Mouse (Mus musculus) forebrain, embryonic 11.5 days (tissue): ENCODE results near the gene Sdhb. TPM values are rescaled to one million over a fixed set of nuclear protein-coding genes. Genes with fewer than 3 reads are reported as not detected.

ENCODE experiments used
- ATAC-seq: fragments of 200-750 bp; cut with Nextera tagmentation; replicated peaks from 2 replicates; pipeline ENCODE4 v1.8.0; 2017; ENCODE audit warnings: moderate TSS enrichment; ENCODE audit not compliant: low FRiP score
- DNase-seq: peaks from one replicate; pipeline ENCODE4 v3.0.0-alpha.2; 2017; ENCODE audit warnings: low spot score
- H3K27ac ChIP-seq: fragments of 300-500 bp; sonication (generic); 2 replicates; pipeline ENCODE4 v1.5.1; 2014; ENCODE audit warnings: low read depth, low read length
- H3K27me3 ChIP-seq: fragments of 300-500 bp; sonication (generic); 2 replicates; pipeline ENCODE4 v1.6.1; 2014; ENCODE audit warnings: mild to moderate bottlenecking, low read length, mixed read lengths; ENCODE audit not compliant: control insufficient read depth, insufficient read depth
- H3K36me3 ChIP-seq: fragments of 300-500 bp; sonication (generic); 2 replicates; pipeline ENCODE4 v1.6.1; 2014; ENCODE audit warnings: mild to moderate bottlenecking, low read length, moderate library complexity, mixed read lengths; ENCODE audit not compliant: control insufficient read depth, insufficient read depth
- H3K4me1 ChIP-seq: fragments of 300-500 bp; sonication (generic); replicated peaks from 2 replicates; pipeline ENCODE4 v1.6.1; 2014; ENCODE audit warnings: low read length, mixed read lengths; ENCODE audit not compliant: control insufficient read depth, insufficient read depth
- H3K4me2 ChIP-seq: fragments of 300-500 bp; sonication (generic); 2 replicates; pipeline ENCODE4 v1.6.1; 2014; ENCODE audit warnings: low read depth, mild to moderate bottlenecking, low read length, moderate library complexity, mixed read lengths; ENCODE audit not compliant: severe bottlenecking
- H3K4me3 ChIP-seq: fragments of 300-500 bp; sonication (generic); 2 replicates; pipeline ENCODE4 v1.5.1; 2014; ENCODE audit warnings: low read depth, low read length
- H3K9ac ChIP-seq: fragments of 300-500 bp; sonication (generic); 2 replicates; pipeline ENCODE4 v1.6.1; 2014; ENCODE audit warnings: low read length
- H3K9me3 ChIP-seq: fragments of 300-500 bp; sonication (generic); 2 replicates; pipeline ENCODE4 v1.6.1; 2016; ENCODE audit warnings: low read length, mixed read lengths; ENCODE audit not compliant: control insufficient read depth
- WGBS: fragments of 180-500 bp; shearing (Covaris S2); extraction: QIAGEN DNeasy Blood & Tissue Kit; methylation state at CpG from one replicate; pipeline ENCODE4 v1.1.7; 2014; 5-methylcytosine and 5-hydroxymethylcytosine counted together
- polyA plus RNA-seq: library from polyadenylated mRNA; unstranded; fragments of >200 nt; fragmentation: Nextera tagmentation; extraction: Ambion mirVana; gene quantifications from 2 replicates; pipeline ENCODE4 v1.2.1, GENCODE M21; 2014

Gene Sdhb
- polyA plus RNA-seq, 1 experiment from 2014 or later: 375 TPM

- peaks cover 13% of the 10 kb centered on the region for H3K4me1 ChIP-seq
- H3K4me3 ChIP-seq: peak within 1 kb of the TSS; percentile 76
- H3K4me2 ChIP-seq: peak within 1 kb of the TSS; percentile 80
- H3K27ac ChIP-seq: peak within 1 kb of the TSS; percentile 83
- DNase-seq (no peak), ATAC-seq (0 out of 2 replicates have a peak, but pooled peaks have one; percentile 2)
- peak within 1 kb of the TSS; percentile 86 for H3K9ac ChIP-seq
- H3K36me3 ChIP-seq: peaks cover 8% of the 10 kb centered on the region; the same call in 1 of the 2 replicates
- H3K27me3 ChIP-seq: no peaks in the 10 kb centered on the region
- 22% methylated on average over 7 of the region's 7 CpGs for WGBS
- H3K9me3 ChIP-seq: no peaks in the 10 kb centered on the region
Measured at GRCm38 (mm10) chr4:141010118-141010517, 49.1 kb downstream of the Sdhb start, which contains the start of gene Mfap2. Mfap2 (plus strand) TSS chr4:141010418.

DNA sequence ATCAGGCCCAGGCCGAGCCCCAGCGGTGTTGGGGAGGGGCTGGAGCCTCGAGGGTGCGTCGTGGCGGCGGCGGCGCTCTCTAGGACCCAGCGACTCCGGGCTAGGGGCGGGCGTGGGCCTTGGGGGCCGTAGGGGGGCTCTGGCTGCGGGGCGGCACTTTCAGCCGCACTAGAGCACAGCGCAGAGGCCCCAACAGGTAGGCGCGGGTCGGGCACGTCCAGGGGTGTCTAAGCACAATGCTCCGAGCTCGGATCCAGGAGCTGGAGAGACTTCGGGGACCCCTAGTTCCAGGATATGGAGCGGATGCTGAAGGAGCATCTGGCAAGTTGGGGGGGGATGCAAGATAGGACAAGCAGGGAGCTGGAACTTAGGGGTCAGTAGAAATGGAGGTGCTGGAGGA, 49.5 kb downstream of the Sdhb start:
- peak; percentile 84 for ATAC-seq
- no peaks in the 10 kb centered on the region for H3K9me3 ChIP-seq
- peaks cover 8% of the 10 kb centered on the region; the same call in 1 of the 2 replicates for H3K36me3 ChIP-seq
- WGBS: under 1% methylated on average over 26 of the region's 26 CpGs
- H3K4me3 ChIP-seq: peak overlapping the region; percentile 76
- H3K4me2 ChIP-seq: peak overlapping the region; percentile 80
- H3K27me3 ChIP-seq: no peaks in the 10 kb centered on the region
- DNase-seq: peak; percentile 89
- H3K4me1 ChIP-seq: peaks cover 13% of the 10 kb centered on the region
- peak overlapping the region; percentile 86 for H3K9ac ChIP-seq
- H3K27ac ChIP-seq: peak overlapping the region; percentile 83

GRCm38 (mm10) chr4:141010941-141011429, 50.0 kb downstream of the Sdhb start:
- Histone ChIP-seq H3K36me3 (peaks cover 8% of the 10 kb centered on the region; the same call in 1 of the 2 replicates), H3K9ac (peak overlapping the region; percentile 86), H3K27me3 (no peaks in the 10 kb centered on the region), H3K9me3 (no peaks in the 10 kb centered on the region), H3K4me1 (peaks cover 13% of the 10 kb centered on the region), H3K27ac (peak overlapping the region; percentile 83), H3K4me3 (peak overlapping the region; percentile 76), H3K4me2 (peak overlapping the region; percentile 80)
- under 1% methylated on average over 17 of the region's 17 CpGs for whole genome bisulfite sequencing
- ATAC-seq: peak; percentile 50; the same call in 1 of the 2 replicates
- DNase-seq: peak; percentile 71

- H3K4me1 ChIP-seq: peaks cover 13% of the 10 kb centered on the region
- DNase-seq: peak; percentile 61
- no peak for ATAC-seq
- WGBS: 49% methylated on average over 14 of the region's 14 CpGs
- H3K4me2 ChIP-seq: peak overlapping the region; percentile 80
- peak overlapping the region; percentile 83 for H3K27ac ChIP-seq
- no peaks in the 10 kb centered on the region for H3K9me3 ChIP-seq
- no peaks in the 10 kb centered on the region for H3K27me3 ChIP-seq
- H3K9ac ChIP-seq: peak overlapping the region; percentile 86
- H3K36me3 ChIP-seq: peaks cover 7% of the 10 kb centered on the region; the same call in 1 of the 2 replicates
- peak overlapping the region; percentile 76 for H3K4me3 ChIP-seq
Measured at GRCm38 (mm10) chr4:141011556-141012328, 50.7 kb downstream of the Sdhb start.

DNA sequence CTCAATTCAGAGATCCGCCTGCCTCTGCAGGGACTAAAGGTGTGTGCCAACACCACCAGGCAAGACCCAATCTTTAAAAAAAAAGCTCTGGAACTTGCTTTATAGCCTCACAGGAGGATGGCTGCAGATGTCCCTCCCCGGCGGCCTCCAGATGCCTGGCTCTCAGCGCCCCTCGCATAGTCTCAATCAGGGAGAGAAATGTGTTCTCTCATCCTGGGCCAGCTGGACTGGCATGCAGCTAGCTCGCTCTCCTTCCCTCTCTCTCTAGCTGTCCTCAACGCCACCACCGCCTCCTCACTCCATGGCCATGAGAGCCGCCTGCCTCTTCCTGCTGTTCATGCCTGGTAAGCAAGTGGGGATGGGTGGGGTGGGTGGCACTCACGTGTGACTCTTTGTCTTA, 51.6 kb downstream of the Sdhb start:
- H3K4me2 ChIP-seq: no peak overlapping the region
- ATAC-seq (no peak), DNase-seq (no peak)
- H3K27me3 ChIP-seq: no peaks in the 10 kb centered on the region
- no peaks in the 10 kb centered on the region for H3K9me3 ChIP-seq
- peaks cover 2% of the 10 kb centered on the region; the same call in 1 of the 2 replicates for H3K36me3 ChIP-seq
- H3K9ac ChIP-seq: peak overlapping the region; percentile 86
- peak overlapping the region; percentile 83; the same call in 1 of the 2 replicates for H3K27ac ChIP-seq
- 77% methylated on average over 10 of the region's 10 CpGs for WGBS
- peaks cover 13% of the 10 kb centered on the region for H3K4me1 ChIP-seq
- no peak overlapping the region for H3K4me3 ChIP-seq

GRCm38 (mm10) chr4:141014114-141014513, 53.1 kb downstream of the Sdhb start:
- Histone ChIP-seq H3K27ac (no peak overlapping the region), H3K4me1 (peaks cover 13% of the 10 kb centered on the region)
- no peak for ATAC-seq

GRCm38 (mm10) chr4:141014856-141015255, 53.9 kb downstream of the Sdhb start:
- H3K4me1 ChIP-seq: peaks cover 13% of the 10 kb centered on the region
- no peak overlapping the region for H3K4me2 ChIP-seq
- DNase-seq (no peak), ATAC-seq (no peak)
- H3K27ac ChIP-seq: no peak overlapping the region
- 89% methylated on average over 11 of the region's 11 CpGs for WGBS
- no peaks in the 10 kb centered on the region for H3K9me3 ChIP-seq
- no peak overlapping the region for H3K9ac ChIP-seq
- H3K36me3 ChIP-seq: peaks cover 2% of the 10 kb centered on the region; the same call in 1 of the 2 replicates
- H3K27me3 ChIP-seq: no peaks in the 10 kb centered on the region
- no peak overlapping the region for H3K4me3 ChIP-seq

More at GRCm38 (mm10) chr4:141014114-141014513, 53.1 kb downstream of the Sdhb start:
- Histone ChIP-seq H3K27me3 (no peaks in the 10 kb centered on the region), H3K4me2 (no peak overlapping the region), H3K36me3 (peaks cover 2% of the 10 kb centered on the region; the same call in 1 of the 2 replicates), H3K9ac (no peak overlapping the region), H3K4me3 (no peak overlapping the region), H3K9me3 (no peaks in the 10 kb centered on the region)
- 68% methylated on average over 8 of the region's 8 CpGs for WGBS
- DNase-seq: no peak

DNA sequence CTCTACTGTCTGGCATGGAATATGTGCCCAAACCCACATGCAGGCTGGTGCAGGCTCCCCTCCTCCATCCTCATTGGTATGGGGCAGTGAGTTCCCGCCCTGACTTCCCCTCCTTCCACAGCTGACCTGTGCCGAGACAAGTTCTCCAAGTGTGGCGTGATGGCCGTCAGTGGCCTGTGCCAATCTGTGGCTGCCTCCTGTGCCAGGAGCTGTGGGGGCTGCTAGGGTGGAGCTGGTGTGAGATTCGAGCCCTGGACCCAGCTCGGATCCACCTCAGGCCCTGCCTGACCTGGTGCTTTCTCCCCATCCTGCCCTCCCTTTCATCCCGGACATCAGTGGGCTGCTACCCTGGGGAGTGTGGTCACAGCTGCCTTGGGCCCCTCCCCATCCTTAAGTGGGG, 54.4 kb downstream of the Sdhb start:
- Histone ChIP-seq H3K4me1 (peaks cover 15% of the 10 kb centered on the region), H3K4me2 (no peak overlapping the region), H3K9ac (no peak overlapping the region), H3K36me3 (peaks cover 2% of the 10 kb centered on the region; the same call in 1 of the 2 replicates), H3K27ac (no peak overlapping the region), H3K27me3 (no peaks in the 10 kb centered on the region), H3K4me3 (no peak overlapping the region), H3K9me3 (no peaks in the 10 kb centered on the region)
- ATAC-seq (no peak), DNase-seq (no peak)
- WGBS: 80% methylated on average over 7 of the region's 7 CpGs
